Mouse (Mus musculus): Measurements from ENCODE around the gene Suv39h2.

The Suv39h2 gene

DNA sequence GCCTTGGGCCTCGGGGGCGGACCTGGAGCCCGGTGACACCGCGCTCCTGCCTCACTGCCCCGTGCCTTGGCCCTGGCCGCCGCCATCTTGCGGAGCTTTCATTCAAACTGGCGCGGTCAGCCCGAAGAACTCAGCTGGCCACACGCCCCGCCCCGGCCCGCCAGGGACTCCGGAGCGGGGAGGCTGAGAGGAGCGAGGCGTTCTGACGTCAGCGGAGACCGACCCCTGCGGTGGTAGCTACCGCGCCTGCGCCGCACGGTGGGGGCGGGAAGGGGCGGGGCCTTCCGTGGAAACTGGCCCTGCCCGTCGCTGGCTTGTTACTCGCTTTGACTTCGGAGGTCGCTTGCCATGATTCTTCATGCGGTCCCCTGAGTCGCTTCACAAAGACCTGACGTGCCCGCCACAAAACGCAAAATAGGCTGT, at the start of gene Suv39h2:
Gene Suv39h2, minus strand, starts transcription at position 171 of the 423 bp plus-strand sequence.
- peak; percentile 96 for DNase-seq (ENCODE audit: low read depth, low spot score)

DNA sequence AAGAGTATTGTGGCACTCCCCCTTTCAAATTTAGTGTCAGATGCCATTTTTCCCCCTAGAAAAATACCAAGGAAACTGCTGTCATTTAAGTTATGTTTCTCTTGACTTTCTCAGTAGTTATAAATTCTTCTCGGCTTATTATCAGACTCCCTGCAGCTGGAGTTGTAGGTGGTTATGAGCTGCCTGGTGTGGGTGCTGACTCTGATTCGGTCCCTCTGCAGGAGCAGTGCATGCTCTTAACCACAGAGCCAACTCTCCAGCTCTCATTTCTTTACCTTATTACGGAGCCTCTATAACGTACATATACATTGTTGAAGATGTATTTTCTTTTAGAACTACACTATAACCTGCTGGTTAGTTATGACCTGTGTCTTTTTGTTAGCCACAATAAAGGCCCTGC, 47.7 kb upstream of the Suv39h2 start:
- no peak for DNase-seq (ENCODE audit: low read depth, low spot score)

DNA sequence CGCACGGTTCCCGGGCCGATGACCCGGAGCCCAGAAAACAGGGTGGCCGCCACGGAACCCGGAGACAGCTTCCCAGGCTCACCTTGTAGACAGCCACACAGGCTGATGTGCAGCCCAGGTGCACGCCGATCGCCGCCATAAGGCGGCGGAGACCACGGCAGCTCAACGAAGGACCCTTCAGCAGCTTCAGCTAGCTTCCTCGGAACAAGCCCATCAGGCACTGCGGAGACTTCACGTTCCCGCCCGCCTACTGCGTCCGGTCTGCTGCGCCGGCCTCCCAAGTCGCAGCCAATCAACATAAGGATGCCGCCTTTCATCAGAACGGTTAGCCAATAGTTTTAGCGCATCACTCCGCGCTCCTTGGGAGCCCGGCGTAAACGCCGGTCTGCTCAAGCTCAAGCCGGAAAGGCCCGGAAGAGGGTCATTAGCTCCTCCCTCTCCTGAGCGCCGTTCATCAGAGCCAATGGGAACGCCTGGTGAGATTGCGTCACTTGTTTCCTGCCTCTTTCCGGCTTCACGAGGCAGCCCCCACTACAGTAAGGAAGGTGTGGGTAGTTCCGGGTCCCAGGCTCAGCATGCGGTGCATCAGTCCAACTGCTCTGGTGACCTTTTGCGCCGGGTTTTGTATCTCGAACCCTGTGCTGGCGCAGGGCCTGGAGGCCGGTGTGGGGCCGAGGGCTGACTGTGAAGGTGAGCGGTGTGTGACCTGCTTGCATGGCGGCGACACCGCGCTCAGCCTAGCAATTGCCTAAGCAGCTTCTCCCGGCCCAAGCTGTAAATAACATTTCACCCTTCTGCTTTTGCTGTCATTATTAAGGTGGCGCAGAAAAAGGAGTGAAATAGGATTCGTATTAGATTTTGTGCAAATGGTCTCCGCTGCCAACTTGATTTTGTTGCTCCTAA, 38.0 kb upstream of the Suv39h2 start, which contains the start of the genes Gm45902, Hspa14 and Cdnf:
Gene Gm45902, minus strand, starts transcription at position 239 of the 903 bp plus-strand sequence.
Gene Hspa14, minus strand, starts transcription at position 263 of the 903 bp plus-strand sequence.
Gene Cdnf, plus strand, starts transcription at position 479 of the 903 bp plus-strand sequence.
- peak; percentile 100 for DNase-seq (ENCODE audit: low read depth, low spot score)

DNA sequence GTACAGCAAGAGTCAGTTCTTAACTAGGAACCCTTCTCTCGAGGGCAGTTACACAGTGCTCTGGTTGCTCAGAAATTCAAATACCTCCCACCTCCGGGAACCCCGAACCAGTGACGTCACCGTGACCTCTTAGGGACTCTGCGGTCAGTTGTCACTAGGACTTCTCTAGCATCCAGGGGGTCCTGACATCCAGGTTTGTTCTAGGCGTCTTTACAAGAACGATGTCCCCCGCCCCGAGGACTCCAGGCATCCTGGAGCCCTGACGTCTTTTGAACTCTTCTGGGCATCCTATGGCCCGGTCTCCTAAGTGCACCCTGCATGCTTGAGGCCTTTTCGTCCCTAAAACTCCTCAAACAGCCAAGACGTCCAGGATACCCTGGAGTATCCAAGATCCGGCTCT, 37.2 kb upstream of the Suv39h2 start:
- DNase-seq (ENCODE audit: low read depth, low spot score), result peak; percentile 54

DNA sequence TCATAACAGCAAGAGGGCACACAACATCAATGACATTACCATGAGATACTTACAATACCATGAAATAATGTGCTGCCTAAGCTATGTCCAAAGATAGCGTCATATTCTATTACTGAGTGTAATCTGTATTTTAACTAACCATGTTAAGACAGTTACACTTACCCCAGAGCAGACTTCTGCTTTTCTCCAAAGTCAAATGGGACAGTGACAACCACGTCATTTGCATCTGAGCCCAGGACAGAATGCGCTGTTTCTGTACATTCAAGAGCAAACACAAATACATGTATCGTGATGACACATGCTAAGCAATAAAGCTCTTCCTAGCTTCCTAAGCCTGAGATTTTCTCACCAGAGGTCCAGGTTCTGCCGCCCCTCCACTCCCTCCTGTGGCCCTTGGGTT, 26.1 kb upstream of the Suv39h2 start:
- DNase-seq (ENCODE audit: low read depth, low spot score), result no peak

DNA sequence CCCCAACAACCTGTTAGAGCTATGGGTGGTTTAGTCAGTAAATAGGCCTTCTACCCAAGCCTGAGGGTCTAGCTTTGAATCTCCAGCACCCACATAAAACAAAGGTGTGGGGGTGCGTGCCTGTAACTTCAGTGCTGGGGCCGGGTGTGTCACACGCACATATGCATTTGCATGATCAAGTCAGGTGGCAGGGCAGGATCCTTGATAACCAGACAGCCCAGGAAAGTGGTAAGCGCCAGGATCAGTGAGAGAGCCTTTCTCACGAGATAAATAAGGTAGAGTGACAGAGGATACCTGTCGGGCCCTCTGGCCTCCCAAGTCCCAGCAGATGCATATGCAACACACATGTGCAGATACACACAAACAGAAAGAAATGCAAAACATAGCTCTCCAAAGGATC, 24.7 kb upstream of the Suv39h2 start:
- DNase-seq (ENCODE audit: low read depth, low spot score), result no peak

DNA sequence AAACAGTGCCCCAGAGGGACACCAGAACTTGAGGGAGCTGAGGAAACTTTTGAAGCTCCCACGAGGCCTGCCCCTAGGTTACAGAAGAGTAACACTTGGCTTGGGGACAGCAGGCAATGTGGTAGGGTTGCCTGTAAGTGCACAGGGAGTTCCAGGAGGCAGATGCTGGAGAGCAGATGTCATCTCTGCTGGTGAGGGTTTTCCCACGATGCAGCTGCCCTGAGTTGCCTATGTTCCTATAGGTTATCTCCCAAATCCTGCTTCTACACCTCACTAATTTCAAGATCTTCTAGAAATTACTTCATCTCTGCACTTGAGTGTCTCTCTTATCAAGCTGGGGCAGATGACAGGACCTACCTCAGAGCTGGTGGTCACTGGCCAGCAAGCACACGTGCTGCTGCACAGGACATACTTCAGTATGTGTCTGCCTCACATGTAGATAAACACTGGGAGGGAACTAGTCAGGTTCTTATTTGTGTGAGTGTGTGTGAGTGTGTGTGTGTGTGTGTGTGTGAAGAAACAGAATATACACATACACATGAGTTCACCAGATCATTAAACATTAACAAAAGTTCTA, 19.1 kb upstream of the Suv39h2 start:
- no peak for DNase-seq (ENCODE audit: low read depth, low spot score)

DNA sequence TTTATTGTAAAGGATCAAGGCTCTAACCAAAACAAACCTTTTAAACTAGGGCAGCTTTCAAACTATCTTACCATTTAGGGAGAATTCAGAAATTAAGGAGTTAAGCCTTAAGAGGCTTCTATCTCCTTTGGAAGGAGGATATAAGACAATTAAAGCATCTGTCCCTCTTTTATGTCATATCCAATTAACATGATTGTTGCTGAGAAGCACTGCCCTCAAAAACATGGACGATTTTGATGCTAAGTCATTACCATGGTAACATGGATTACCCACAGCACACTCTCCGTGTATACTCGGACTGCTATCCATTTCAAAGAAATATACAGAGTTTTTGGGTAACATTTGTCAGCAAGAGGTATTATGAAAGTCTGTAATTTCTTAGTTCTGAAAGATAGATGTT, 15.0 kb upstream of the Suv39h2 start:
- no peak for DNase-seq (ENCODE audit: low read depth, low spot score)

DNA sequence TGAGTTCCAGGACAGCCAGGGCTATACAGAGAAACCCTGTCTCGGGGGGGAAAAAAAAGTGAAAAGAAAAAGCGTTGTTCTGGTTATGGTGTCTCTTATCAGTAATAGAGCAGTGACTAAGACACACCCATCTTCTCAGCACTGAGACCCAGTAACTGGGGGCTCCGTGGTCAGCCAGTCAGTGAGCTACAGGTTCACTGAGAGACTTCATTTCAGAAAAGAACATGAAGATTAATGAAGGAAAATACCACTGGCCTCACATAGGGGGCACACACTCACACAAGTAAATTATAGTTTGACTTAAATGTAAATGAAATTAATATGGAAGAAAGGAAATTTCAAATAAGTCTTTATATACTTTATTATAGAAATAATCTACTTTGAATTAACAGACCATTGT, 5.4 kb upstream of the Suv39h2 start:
- DNase-seq (ENCODE audit: low read depth, low spot score), result no peak

DNA sequence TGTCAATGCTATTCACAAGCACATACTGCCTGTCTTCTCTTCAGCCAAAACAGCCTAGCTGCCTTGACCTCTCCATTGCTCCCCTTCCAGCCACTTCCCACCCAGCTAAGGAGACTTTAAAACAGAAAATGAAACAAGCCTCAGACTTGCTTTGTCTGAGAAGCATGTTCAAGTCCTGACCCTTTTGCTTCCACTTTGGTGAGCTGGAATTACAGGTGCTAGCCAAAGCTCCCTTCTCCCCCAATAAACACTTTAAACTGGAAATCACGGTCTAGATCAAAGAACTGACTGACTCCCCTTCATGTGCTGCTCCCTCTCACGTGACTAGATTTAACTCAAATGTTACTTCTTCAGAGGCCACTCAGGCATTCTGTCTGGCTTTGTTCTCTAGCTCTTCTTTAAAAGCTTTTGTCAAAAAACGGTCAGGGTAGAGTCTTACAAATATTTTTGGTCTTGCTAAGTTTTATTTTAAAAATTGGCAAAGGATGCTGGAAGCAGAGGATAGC, 968 bp upstream of the Suv39h2 start:
- no peak for DNase-seq (ENCODE audit: low read depth, low spot score)

DNA sequence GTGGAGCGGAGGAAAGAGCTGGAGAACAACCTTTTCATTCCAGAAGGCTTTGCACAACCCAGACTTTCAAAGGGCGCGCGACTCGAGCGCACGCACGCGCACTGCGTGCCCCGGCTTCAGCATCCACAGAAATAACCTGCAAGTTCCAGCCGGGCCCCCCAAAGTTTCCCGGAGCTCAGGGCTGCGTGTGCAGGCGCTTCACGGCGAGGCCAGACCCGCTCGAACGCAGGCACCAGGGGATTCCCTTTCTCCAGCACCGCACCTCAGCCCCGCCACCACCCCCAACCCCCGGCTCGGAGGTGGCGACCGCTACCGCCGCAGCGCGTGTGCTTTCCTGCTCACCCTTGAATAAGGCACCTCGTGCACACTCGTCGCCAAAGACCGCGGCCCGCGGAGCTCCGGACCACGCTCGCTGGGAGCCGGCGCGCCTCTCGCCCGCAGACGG, 448 bp downstream of the Suv39h2 start:
- DNase-seq (ENCODE audit: low read depth, low spot score), result peak; percentile 80

DNA sequence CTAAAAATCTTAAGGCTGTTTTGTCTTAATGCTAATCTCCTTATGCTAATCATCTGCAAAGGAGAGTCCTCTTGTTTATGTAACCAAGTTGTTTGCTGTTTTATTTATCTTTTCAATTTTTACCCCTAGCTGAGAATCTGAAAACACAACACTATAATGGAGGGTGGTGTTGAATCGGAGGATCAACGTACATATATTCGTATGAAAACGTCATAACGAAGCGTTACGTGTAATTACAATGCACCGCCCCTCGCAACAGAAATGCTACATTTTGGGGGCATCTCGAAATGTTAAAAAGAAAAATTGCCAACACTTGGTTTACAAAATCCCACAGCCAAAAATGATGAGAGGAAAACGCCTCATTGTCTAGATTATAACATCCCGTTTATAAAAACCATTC, 940 bp downstream of the Suv39h2 start:
- DNase-seq (ENCODE audit: low read depth, low spot score), result no peak

DNA sequence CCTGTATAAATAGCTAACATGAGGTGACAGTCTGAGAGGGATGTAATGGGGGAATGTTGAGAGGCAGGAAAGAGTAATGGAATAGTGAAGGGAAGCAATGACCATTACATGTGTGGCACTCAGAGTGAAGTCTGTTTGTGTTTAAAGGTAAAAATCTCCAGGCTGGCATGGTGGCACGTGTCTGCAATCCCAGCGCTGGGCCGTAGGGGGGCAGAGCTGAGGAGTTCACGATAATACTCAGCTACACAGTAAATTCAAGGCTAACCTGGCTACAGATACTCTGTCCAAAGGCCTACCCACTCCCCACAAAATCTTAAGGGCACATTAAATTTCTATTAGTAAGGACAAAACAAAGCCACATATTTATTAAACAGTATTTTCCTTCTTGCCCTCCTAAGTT, 18.2 kb downstream of the Suv39h2 start:
- no peak for DNase-seq (ENCODE audit: low read depth, low spot score)

DNA sequence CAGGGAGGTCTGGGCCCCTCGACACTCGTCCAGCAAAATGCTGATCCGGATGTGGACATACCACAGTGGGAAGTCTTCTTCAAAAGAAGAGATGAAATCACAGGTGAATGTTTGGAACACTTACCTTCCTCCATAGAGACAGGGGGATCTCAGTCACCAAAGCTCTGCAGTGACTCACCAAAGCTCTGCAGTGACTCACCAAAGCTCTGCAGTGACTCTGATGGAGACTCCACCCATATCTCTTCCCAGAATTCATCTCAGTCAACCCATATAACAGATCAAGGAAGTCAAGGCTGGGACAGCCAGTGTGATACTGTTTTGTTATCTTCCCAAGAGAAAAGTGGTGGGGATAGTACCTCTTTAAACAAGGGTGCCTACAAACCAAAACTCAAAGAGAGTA, 21.7 kb downstream of the Suv39h2 start:
- DNase-seq (ENCODE audit: low read depth, low spot score), result no peak

DNA sequence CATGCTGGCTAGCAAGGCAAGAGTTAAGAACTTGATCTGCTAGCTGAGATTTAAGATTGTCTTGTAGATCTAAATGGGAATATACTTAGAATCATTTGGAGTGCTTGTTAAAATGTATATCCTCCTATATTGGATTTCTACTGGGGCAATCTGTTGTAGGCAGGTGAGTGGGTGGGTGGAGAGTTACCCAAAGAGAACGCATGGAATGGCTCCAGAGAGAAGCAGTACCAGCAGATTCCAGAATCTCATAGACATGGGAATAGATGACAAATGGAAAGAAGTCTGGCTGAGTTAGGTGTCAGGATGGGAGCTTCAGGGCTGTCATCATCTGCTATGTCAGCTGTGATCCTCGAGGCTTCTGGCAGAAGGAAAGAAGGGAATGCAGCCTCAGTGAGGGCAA, 25.4 kb downstream of the Suv39h2 start:
- no peak for DNase-seq (ENCODE audit: low read depth, low spot score)

DNA sequence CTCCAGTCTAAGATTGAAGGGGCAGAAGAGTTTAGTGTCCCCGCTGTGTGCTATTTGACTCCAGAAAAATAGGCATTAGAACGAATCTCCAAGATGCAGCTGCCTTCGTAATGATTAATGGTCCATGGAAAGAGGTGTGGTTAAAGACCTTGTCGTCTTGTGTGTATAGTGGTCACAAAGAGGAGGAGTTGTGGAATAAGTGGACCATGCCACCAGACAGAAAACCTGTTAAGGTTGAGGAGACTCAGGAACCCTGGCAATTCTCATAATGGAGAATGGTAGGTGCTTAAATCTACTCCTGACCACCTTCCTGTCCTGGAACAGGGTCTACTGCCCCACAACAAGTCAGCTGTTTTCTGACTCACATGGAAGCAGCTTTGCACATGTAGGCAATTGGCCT, 28.8 kb downstream of the Suv39h2 start:
- DNase-seq (ENCODE audit: low read depth, low spot score), result no peak

DNA sequence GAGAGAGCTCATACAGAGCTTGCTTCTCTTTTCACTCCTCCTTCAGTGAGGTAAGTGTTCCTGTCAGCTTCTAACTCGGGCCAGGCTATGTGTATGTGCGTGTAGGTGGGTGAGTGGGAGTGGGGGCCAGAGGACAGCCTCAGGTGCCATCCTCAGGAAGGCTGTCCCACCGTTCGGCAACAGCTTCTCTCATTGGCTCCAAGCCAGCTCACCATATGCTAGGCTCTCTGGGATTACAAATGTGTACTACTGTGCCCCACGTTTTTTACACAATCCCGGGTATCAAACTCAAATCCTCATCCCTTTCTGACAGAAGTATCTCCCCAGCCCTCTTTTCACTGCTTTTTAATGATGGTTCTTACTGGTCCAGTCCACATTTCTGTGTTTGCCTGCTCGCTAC, 30.6 kb downstream of the Suv39h2 start:
- no peak for DNase-seq (ENCODE audit: low read depth, low spot score)

DNA sequence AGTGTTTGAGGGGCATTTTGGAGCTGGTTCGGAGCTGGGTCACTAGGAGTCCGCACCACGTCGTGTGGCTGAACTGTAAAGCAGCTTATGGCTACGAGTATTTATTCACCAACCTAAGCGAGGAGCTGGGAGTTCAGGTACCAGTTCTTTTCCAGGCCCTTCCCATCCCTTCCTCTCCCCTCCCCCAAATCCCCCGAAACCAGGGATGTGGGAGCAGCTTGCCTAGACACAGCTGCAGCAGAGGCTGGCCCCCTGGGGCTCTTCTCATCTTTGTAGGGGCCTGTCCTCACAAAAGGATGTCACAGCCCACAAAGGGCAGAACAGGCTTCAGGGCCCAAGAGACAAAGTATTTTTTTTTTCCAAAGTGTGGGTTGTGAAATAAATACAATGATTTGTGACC, 36.9 kb downstream of the Suv39h2 start:
- DNase-seq (ENCODE audit: low read depth, low spot score), result no peak

DNA sequence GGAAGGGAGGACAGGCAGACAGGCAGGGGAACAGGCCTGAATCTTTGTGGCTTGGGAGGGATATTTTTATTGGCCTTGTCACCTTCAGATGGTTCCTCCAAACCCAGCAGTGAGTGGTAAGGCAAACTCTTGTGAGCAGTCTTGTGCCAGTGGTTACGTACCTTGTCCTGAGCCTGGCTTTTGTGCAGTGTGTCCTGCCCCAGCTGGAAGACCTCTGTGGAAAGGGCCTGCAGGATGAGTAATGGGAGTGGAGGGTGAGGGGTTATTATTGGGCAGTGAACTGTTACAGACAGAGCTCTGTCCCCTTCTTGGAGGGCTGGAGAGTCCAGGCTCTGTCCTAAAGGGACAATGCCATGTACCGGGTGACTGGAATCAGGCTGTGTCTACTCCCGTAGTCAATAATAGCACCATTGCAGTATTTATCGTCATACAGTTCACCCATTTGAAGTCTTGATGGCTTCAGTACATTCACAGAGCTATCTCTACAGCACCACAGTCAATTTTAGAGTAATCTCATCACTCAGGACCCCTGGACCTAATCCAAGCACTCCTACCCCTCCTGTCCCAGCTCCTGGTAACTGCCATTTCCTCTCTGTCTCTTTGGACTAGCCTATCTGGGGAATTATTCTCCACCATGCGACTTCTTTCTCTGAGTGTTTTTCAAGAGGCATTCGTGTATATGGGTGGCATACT, 39.3 kb downstream of the Suv39h2 start:
- no peak for DNase-seq (ENCODE audit: low read depth, low spot score)

DNA sequence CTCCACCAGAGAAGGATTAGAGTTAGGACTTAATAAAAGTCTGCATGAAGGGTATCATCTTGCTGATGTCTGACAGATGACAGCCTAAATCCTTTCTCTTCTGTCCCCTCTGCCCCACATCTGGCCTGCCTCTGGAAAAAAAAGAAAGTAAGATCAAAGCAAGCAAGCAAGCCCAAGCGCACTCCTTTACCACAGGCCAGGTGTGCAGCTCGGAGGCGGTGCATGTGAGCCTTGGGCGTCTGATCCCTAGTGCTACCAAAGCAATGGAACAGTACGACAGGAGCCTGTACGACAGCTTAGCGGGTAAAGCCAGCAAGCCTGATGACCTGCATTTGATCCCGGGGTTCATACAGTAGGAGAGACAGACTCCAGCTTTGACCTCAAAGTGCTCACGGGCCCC, 43.9 kb downstream of the Suv39h2 start:
- DNase-seq (ENCODE audit: low read depth, low spot score), result peak; percentile 26

DNA sequence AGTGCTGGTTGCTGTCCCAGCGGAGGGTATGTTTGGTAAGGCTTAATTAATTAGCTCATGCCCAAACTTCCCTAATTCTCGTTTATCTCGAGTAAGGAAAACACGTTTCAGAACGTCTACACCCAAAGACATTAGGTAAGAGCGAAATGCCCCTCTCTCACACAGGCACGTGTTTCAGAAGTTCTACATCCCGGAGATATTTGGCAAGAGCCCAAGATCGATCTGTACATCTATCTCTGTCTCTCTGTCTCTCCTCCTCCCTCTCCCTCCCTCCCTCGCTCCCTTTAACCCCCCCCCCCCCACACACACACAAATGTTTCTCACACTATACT, 50.3 kb downstream of the Suv39h2 start:
- no peak for DNase-seq (ENCODE audit: low read depth, low spot score)

All from forelimb bud, embryonic 11.5 days (tissue).